Mouse (Mus musculus) gastrocnemius, postnatal 14 days (tissue): Measurements from ENCODE around the gene Akap6. TPM values are rescaled to one million over a fixed set of nuclear protein-coding genes. Genes with fewer than 3 reads are reported as not detected.
A peak's percentile ranks its signal among the peaks of the same experiment; 100 is the strongest.

Experiments used
- DNase-seq: peaks from one replicate; pipeline ENCODE4 v3.0.0; 2021; ENCODE audit warnings: mixed read lengths
- intact Hi-C: fragments of 180-260 bp; cut with DNase I; formaldehyde crosslinking; loops from one replicate; pipeline ENCODE4 v1.15.1; 2025; ENCODE audit warnings: low total_unique reads
- total RNA-seq, 2 experiments: library from RNA; stranded (reverse); gene quantifications; 2 replicates each; pipeline ENCODE4 v1.2.3; 2021

Akap6 gene
- total RNA-seq, 2 experiments from 2014 or later = 40.3 to 48.2 TPM

- intact Hi-C loops = no loop called here
- DNase-seq = no peak
Measured at GRCm38 (mm10) chr12:53064241-53064760, 365.1 kb downstream of the Akap6 start.

- intact Hi-C loops = no loop called here
Measured at GRCm38 (mm10) chr12:53065031-53065785, 366.0 kb downstream of the Akap6 start.

GRCm38 (mm10) chr12:53066321-53066720 is 367.1 kb downstream of the Akap6 start:
- intact Hi-C loops = no loop called here
- DNase-seq = no peak

More at GRCm38 (mm10) chr12:53065031-53065785, 366.0 kb downstream of the Akap6 start:
- no peak for DNase-seq

- intact Hi-C loops = no loop called here
- no peak for DNase-seq
Measured at GRCm38 (mm10) chr12:53070907-53071306, 371.7 kb downstream of the Akap6 start.

- intact Hi-C loops = no loop called here
- no peak for DNase-seq
Measured at GRCm38 (mm10) chr12:53076595-53077400, 377.6 kb downstream of the Akap6 start.

GRCm38 (mm10) chr12:53085789-53086188 is 386.6 kb downstream of the Akap6 start:
- DNase-seq = no peak
- intact Hi-C loops = no loop called here

- intact Hi-C loops = no loop called here
- DNase-seq = no peak
Measured at GRCm38 (mm10) chr12:53112276-53112675, 413.1 kb downstream of the Akap6 start.

- intact Hi-C loops = no loop called here
- no peak for DNase-seq
Measured at GRCm38 (mm10) chr12:53119352-53119751, 420.2 kb downstream of the Akap6 start.

GRCm38 (mm10) chr12:53124131-53124530 is 424.9 kb downstream of the Akap6 start:
- intact Hi-C loops = no loop called here
- peak; percentile 26 for DNase-seq

- DNase-seq = no peak
- intact Hi-C loops = no loop called here
Measured at GRCm38 (mm10) chr12:53124696-53125095, 425.5 kb downstream of the Akap6 start.

GRCm38 (mm10) chr12:53125286-53125685 is 426.1 kb downstream of the Akap6 start:
- intact Hi-C loops = no loop called here

GRCm38 (mm10) chr12:53134196-53134595 is 435.0 kb downstream of the Akap6 start:
- intact Hi-C loops = no loop called here
- DNase-seq = no peak

More at GRCm38 (mm10) chr12:53125286-53125685, 426.1 kb downstream of the Akap6 start:
- DNase-seq = no peak

GRCm38 (mm10) chr12:53137331-53137730 is 438.1 kb downstream of the Akap6 start:
- DNase-seq = no peak

GRCm38 (mm10) chr12:53144122-53144695 is 445.0 kb downstream of the Akap6 start:
- no peak for DNase-seq
- intact Hi-C loops = no loop called here

More at GRCm38 (mm10) chr12:53137331-53137730, 438.1 kb downstream of the Akap6 start:
- intact Hi-C loops = no loop called here

- intact Hi-C loops = no loop called here
- no peak for DNase-seq
Measured at GRCm38 (mm10) chr12:53144760-53145159, 445.6 kb downstream of the Akap6 start.

- intact Hi-C loops = no loop called here
- no peak for DNase-seq
Measured at GRCm38 (mm10) chr12:53145516-53145915, 446.3 kb downstream of the Akap6 start.

GRCm38 (mm10) chr12:53146460-53147050 is 447.4 kb downstream of the Akap6 start:
- intact Hi-C loops = no loop called here
- peak; percentile 38 for DNase-seq

- no peak for DNase-seq
- intact Hi-C loops = loop anchor here (2.0 kb wide), 1 partner anchor 237 kb away; no protein-coding TSS in a partner anchor
Measured at GRCm38 (mm10) chr12:53147696-53148095, 448.5 kb downstream of the Akap6 start.

- intact Hi-C loops = no loop called here
- no peak for DNase-seq
Measured at GRCm38 (mm10) chr12:53168189-53169003, 469.2 kb downstream of the Akap6 start.
